Mouse (Mus musculus) MEL (cell line): ENCODE data around the gene Fbxw4.

ENCODE experiments used
- CTCF ChIP-seq, 3 experiments: IDR thresholded peaks in 2 of 3; conservative IDR thresholded peaks in 1 of 3; 2 replicates each; pipeline ENCODE4 v1.5.1; 2011 to 2012; ENCODE audit warnings: low read length in 3 of 3, low read depth in 2 of 3, mild to moderate bottlenecking in 2 of 3, improper control_type of control experiment in 1 of 3, inconsistent platforms in 1 of 3, mixed read lengths in 1 of 3, moderate library complexity in 1 of 3; ENCODE audit not compliant: control insufficient read depth in 1 of 3, insufficient read depth in 1 of 3, poor library complexity in 1 of 3, severe bottlenecking in 1 of 3
- EP300 ChIP-seq, 2 experiments: IDR thresholded peaks; 2 replicates each; pipeline ENCODE4 v1.6.1; 2011; ENCODE audit warnings: improper control_type of control experiment in 2 of 2, low read length in 2 of 2, low read depth in 1 of 2, mild to moderate bottlenecking in 1 of 2
- MAFK ChIP-seq: IDR thresholded peaks from 2 replicates; pipeline ENCODE4 v1.6.1; 2011; ENCODE audit warnings: low read depth, mild to moderate bottlenecking, low read length, improper control_type of control experiment, borderline replicate concordance
- MEF2A ChIP-seq: IDR thresholded peaks from 2 replicates; pipeline ENCODE4 v1.6.1; 2014; ENCODE audit warnings: low read depth, mild to moderate bottlenecking, inconsistent platforms, low read length, improper control_type of control experiment; ENCODE audit not compliant: poor library complexity, insufficient replicate concordance, severe bottlenecking; ENCODE audit errors: extremely low read depth
- TBP ChIP-seq: IDR thresholded peaks from 2 replicates; pipeline ENCODE4 v1.8.0; 2011; ENCODE audit warnings: low read depth, low read length, improper control_type of control experiment

- TF ChIP-seq MAFK, result no peak
- no peak for TF ChIP-seq CTCF (IDR thresholded peaks at IDR 0.05 in 2 of 3, conservative IDR thresholded peaks at IDR 0.05 in 1 of 3; ENCODE audit: control insufficient read depth in 1 of 3, insufficient read depth in 1 of 3, low read depth in 2 of 3, low read length in 3 of 3, poor library complexity in 1 of 3, severe bottlenecking in 1 of 3)
- no peak for TF ChIP-seq MEF2A
- TF ChIP-seq TBP, result no peak
- no peak for TF ChIP-seq EP300 (IDR thresholded peaks at IDR 0.05; ENCODE audit: low read depth in 1 of 2, low read length in 2 of 2)
Observed at GRCm38 (mm10) chr19:45540657-45541408, 119.3 kb downstream of the Fbxw4 start.
